Mouse (Mus musculus) heart, embryonic 12.5 days (tissue): ENCODE results near the gene Sp6. TPM values are rescaled to one million over a fixed set of nuclear protein-coding genes. Genes with fewer than 3 reads are reported as not detected.
A peak's percentile ranks its signal among the peaks of the same experiment; 100 is the strongest.

Experiments used
- ATAC-seq: fragments of 200-750 bp; cut with Nextera tagmentation; 2 replicates; pipeline ENCODE4 v1.8.0; 2017; ENCODE audit warnings: moderate TSS enrichment, moderate library complexity; ENCODE audit not compliant: insufficient number of reproducible peaks, low FRiP score
- H3K27ac ChIP-seq: fragments of 300-500 bp; sonication (generic); 2 replicates; pipeline ENCODE4 v1.5.1; 2016; ENCODE audit warnings: mild to moderate bottlenecking, moderate library complexity; ENCODE audit not compliant: poor library complexity, severe bottlenecking
- H3K27me3 ChIP-seq: fragments of 300-500 bp; sonication (generic); replicated peaks from 2 replicates; pipeline ENCODE4 v1.6.1; 2016; ENCODE audit warnings: mild to moderate bottlenecking, moderate library complexity
- H3K36me3 ChIP-seq: fragments of 300-500 bp; sonication (generic); 2 replicates; pipeline ENCODE4 v1.6.1; 2016; ENCODE audit warnings: mild to moderate bottlenecking, moderate library complexity
- H3K4me1 ChIP-seq: fragments of 300-500 bp; sonication (generic); replicated peaks from 2 replicates; pipeline ENCODE4 v1.6.1; 2016; ENCODE audit warnings: mild to moderate bottlenecking
- H3K4me2 ChIP-seq: fragments of 300-500 bp; sonication (generic); 2 replicates; pipeline ENCODE4 v1.6.1; 2016; ENCODE audit warnings: mild to moderate bottlenecking, moderate library complexity
- H3K4me3 ChIP-seq: fragments of 300-500 bp; sonication (generic); 2 replicates; pipeline ENCODE4 v1.5.1; 2016; ENCODE audit warnings: mild to moderate bottlenecking
- H3K9ac ChIP-seq: fragments of 300-500 bp; sonication (generic); 2 replicates; pipeline ENCODE4 v1.6.1; 2016; ENCODE audit warnings: mild to moderate bottlenecking, moderate library complexity
- H3K9me3 ChIP-seq: fragments of 300-500 bp; sonication (generic); replicated peaks from 2 replicates; pipeline ENCODE4 v1.6.1; 2016; ENCODE audit warnings: mild to moderate bottlenecking, moderate library complexity
- WGBS: fragments of 180-500 bp; shearing (Covaris S2); methylation state at CpG from one replicate; pipeline ENCODE4 v1.1.7; 2016; 5-methylcytosine and 5-hydroxymethylcytosine counted together
- polyA plus RNA-seq: library from polyadenylated mRNA; unstranded; fragments of >200 nt; fragmentation: Nextera tagmentation; extraction: Ambion mirVana; gene quantifications from 2 replicates; pipeline ENCODE4 v1.2.1, GENCODE M21; 2016

The Sp6 gene
- polyA plus RNA-seq, 1 experiment from 2014 or later: 0.45 TPM

DNA sequence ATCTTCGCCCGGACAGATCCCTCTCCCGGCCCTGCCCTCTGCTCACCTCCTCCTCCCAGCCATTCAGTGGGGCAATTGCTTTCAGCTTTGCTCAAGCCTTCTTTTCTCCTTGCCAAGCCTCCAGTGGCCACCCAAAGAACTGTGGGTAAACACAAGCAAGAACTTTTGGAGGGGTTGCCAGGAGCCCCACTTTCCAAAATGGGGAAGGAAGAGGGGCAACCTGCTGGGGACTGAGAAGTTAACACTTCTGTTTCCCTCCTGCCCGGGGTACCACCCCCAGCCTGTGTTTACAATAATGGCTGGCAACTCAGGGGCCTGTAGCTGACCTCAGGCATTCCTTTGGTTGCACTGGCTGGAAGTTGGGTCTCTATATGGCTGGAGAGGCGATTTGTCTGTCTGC lies 10.0 kb upstream of the Sp6 start:
- peaks cover 83% of the 10 kb centered on the region for H3K27me3 ChIP-seq
- H3K36me3 ChIP-seq: no peaks in the 10 kb centered on the region
- H3K4me1 ChIP-seq: peaks cover 6% of the 10 kb centered on the region; the same call in 1 of the 2 replicates
- H3K4me3 ChIP-seq: no peak overlapping the region
- H3K9ac ChIP-seq: no peak overlapping the region
- no peak for ATAC-seq
- H3K9me3 ChIP-seq: no peaks in the 10 kb centered on the region
- no peak overlapping the region for H3K4me2 ChIP-seq
- no peak overlapping the region for H3K27ac ChIP-seq
- 53% methylated on average over 5 of the region's 5 CpGs for WGBS

DNA sequence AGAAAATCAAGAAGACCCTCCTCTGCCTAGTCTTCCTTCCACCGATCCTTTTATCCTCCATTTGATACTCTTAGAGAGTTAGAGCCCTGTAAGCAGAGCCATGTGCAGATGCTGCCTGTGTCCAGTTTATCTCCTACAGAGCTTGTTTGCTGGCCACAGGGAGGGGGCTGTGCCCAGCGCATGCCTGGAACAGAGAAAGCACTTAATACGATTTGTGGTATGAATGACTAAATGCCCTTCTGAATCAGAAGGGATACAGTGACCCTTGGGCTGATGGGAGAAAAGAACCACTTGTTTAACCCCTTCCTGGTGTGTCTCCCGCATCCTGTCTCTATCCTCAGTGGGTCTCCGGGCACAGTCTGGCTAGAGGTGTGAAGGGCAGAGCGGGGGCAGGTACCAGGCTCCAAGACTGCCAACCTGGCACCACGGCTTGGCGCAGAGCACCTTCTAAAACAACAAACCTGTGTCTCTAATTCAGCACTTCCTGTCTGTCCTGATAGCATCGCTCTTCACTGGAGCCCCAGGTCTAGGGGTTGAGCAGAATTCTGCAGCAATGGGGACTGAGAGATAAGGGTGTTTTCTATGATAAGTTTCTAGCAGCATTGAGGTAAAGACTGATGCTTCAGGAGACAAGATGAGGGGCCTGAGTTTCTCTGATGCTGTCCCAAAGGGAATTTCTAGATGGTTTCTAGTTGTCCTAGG lies 6.0 kb upstream of the Sp6 start:
- Histone ChIP-seq H3K4me1 (peaks cover 6% of the 10 kb centered on the region; the same call in 1 of the 2 replicates), H3K36me3 (no peaks in the 10 kb centered on the region), H3K4me2 (no peak overlapping the region), H3K27me3 (peaks cover 83% of the 10 kb centered on the region), H3K27ac (no peak overlapping the region), H3K9ac (no peak overlapping the region), H3K9me3 (no peaks in the 10 kb centered on the region), H3K4me3 (no peak overlapping the region)
- 36% methylated on average over 9 of the region's 9 CpGs for WGBS
- ATAC-seq: no peak

DNA sequence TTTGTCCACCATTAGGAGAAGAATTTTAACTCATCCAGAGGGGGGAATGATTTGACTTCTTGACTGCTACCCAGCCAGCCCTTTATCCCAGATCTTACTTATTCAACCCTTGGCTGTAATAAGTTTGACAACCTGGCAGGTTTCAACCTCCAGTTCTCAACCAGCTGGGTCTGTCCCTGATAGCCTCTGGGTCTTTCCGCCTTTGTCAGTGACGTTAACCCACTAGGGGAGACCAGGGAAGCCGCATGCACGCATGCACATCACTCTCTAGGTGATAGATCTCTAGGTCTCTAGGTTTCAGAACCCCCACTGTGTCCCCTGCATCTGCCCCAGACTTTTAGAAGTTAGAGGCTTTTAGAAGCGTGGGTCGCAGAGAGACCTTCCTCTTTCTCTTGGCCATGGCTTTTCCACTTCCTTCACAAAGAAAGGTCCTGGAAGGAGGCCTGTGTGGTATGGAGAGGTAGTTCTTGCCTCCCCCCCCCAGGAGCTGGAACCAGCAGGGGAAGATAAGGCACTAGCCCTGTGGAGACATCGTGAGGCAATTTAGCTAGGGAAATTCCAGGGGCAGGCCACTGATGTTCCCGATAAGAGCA lies 3.9 kb upstream of the Sp6 start:
- Histone ChIP-seq H3K4me1 (peaks cover 8% of the 10 kb centered on the region; the same call in 1 of the 2 replicates), H3K27ac (no peak overlapping the region), H3K36me3 (no peaks in the 10 kb centered on the region), H3K4me2 (no peak overlapping the region), H3K9ac (no peak overlapping the region), H3K4me3 (no peak overlapping the region), H3K9me3 (no peaks in the 10 kb centered on the region), H3K27me3 (peaks cover 83% of the 10 kb centered on the region)
- 19% methylated on average over 8 of the region's 8 CpGs for WGBS
- ATAC-seq: no peak

DNA sequence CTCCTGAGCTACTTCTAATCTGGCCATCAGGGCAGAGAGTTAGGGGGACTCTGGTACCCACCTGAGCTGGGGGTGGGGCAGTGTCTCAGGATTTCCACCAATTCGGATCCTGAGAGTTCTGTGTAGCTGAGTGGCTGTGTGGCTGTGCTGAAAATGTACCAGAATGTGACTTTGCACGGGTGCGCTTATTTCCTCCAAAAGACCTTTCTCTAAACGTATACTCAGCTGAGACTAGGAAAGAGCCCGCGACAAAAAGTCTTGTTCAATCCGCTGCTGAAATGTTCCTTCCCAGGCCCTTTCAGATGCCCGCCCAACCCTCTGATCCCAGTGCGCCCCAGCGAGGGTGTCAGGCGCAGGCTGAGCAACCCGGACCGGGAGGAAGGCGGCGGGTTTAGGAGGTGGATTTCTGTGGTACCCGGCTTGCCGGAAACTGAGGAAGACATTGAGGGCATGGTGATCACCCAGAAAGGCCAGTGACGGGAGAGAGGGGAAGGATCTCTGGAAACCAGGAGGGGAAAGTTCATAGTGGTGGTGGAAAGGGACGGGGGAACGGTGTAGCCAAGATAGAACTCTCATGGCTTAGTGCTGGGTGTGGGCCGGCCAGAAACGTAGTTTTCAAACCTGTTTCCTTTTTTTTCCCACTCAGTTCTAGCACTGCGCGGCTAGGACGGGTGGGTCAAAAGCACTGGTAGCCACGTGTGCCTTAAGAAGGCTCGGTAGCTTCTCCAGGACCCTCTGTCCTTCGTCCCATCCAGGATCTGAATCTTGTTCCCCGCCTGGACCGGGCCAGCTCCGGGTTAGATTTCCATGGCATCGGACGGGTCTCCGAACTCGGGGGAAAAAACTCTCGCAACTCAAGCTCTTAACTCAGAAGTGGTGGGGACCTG lies 4.7 kb downstream of the Sp6 start:
- no peak overlapping the region for H3K9ac ChIP-seq
- no peaks in the 10 kb centered on the region for H3K9me3 ChIP-seq
- peak overlapping the region; percentile 65 for H3K4me2 ChIP-seq
- H3K36me3 ChIP-seq: no peaks in the 10 kb centered on the region
- peaks cover 29% of the 10 kb centered on the region for H3K4me1 ChIP-seq
- no peak overlapping the region for H3K27ac ChIP-seq
- under 1% methylated on average over 36 of the region's 36 CpGs for WGBS
- peak overlapping the region; percentile 41 for H3K4me3 ChIP-seq
- H3K27me3 ChIP-seq: peaks cover 96% of the 10 kb centered on the region
- no peak for ATAC-seq

DNA sequence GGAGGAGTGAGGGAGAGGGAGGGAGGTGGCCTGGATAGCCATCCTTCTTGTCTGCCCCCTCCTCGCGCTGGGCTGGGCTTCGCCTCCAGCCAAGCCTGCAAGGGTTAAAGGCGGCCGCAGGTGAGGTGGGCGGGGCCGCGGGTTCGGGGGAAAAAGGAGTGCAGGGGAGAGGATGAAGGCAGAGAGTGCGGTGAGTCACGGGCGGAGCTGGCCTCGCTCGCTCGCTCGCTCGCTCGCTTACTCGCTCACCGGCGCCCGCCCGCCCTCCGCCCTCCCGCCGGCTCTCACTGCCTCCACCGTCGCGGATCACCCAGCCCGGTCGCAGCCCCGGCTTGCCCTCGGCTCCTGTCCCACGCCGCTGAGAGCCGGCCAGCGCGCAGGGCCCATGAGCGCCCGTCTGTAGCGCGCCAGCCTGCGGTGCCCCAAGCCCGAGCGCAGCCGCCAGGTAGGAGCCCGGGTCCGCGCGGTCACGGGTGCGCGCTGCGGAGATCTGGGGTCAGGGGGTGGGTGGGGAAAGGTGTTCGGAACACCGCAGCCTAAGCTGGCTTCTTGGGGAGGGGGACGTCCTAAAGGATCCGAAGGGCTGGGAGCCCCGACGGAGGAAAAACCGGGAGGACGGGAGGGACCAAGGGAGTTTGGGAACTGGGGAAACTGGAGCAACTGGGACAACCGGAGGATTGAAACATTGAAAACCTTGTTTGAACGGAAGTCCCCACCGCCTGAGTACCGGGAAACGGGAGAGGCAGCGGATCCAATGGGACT lies 5.6 kb downstream of the Sp6 start:
- no peak for ATAC-seq
- peak overlapping the region; percentile 62; the same call in 1 of the 2 replicates for H3K9ac ChIP-seq
- peak overlapping the region; percentile 65 for H3K4me2 ChIP-seq
- WGBS: under 1% methylated on average over 66 of the region's 68 CpGs
- no peaks in the 10 kb centered on the region for H3K36me3 ChIP-seq
- no peak overlapping the region for H3K27ac ChIP-seq
- H3K27me3 ChIP-seq: peaks cover 96% of the 10 kb centered on the region
- no peaks in the 10 kb centered on the region for H3K9me3 ChIP-seq
- H3K4me1 ChIP-seq: peaks cover 27% of the 10 kb centered on the region
- H3K4me3 ChIP-seq: peak overlapping the region; percentile 41

DNA sequence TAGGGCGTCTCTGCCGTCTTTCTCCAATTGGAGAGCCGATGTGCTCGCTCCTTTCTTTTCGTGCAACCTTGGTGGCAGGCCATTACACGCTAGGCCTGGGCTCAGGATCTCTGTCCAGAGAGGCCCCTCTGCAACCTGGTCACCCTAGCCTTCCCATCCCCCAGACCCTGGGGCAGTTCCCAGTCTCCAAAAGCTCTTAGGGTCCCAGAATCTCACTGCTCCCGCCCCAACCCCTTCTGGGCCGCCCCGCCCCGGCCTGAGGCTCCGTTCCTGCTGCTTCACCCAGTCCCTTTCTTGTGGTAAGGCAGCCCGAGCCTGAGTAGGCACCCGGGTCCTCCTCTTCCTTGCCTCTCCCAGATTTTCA lies 6.1 kb downstream of the Sp6 start:
- H3K9me3 ChIP-seq: no peaks in the 10 kb centered on the region
- peaks cover 27% of the 10 kb centered on the region for H3K4me1 ChIP-seq
- no peak overlapping the region for H3K9ac ChIP-seq
- no peak for ATAC-seq
- H3K4me3 ChIP-seq: peak overlapping the region; percentile 41
- peak overlapping the region; percentile 65 for H3K4me2 ChIP-seq
- H3K27me3 ChIP-seq: peaks cover 96% of the 10 kb centered on the region
- 7% methylated on average over 13 of the region's 13 CpGs for WGBS
- H3K36me3 ChIP-seq: no peaks in the 10 kb centered on the region
- H3K27ac ChIP-seq: no peak overlapping the region

DNA sequence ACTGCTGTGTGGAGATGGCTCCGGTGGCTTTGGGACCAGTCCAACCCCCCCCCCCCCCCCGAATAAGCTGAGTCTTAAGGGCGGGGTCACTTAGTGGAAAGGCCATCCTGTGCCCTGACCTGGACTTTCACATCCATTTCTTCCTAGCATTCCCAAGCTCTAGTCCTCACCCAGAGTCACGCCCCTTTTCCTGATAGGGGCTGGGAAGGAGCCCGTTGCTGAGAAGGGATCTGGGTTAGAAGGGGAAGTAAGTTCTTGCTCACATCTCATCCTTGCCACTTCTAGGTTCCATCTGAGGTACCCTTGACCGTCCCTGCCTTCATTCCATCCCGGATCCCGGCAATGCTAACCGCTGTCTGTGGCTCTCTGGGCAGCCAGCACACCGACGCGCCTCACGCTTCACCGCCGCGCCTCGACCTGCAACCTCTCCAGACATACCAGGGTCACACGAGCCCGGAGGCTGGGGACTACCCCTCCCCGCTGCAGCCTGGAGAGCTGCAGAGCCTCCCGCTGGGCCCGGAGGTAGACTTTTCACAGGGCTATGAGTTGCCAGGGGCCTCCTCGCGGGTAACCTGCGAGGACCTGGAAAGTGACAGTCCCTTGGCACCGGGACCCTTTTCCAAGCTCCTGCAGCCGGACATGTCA lies 8.0 kb downstream of the Sp6 start:
- Histone ChIP-seq H3K9ac (peak overlapping the region; percentile 67), H3K27ac (no peak overlapping the region), H3K27me3 (peaks cover 89% of the 10 kb centered on the region), H3K4me2 (peak overlapping the region; percentile 87), H3K4me1 (peaks cover 38% of the 10 kb centered on the region), H3K4me3 (peak overlapping the region; percentile 53), H3K9me3 (no peaks in the 10 kb centered on the region), H3K36me3 (no peaks in the 10 kb centered on the region)
- 0% methylated on average over 26 of the region's 27 CpGs for WGBS
- no peak for ATAC-seq

DNA sequence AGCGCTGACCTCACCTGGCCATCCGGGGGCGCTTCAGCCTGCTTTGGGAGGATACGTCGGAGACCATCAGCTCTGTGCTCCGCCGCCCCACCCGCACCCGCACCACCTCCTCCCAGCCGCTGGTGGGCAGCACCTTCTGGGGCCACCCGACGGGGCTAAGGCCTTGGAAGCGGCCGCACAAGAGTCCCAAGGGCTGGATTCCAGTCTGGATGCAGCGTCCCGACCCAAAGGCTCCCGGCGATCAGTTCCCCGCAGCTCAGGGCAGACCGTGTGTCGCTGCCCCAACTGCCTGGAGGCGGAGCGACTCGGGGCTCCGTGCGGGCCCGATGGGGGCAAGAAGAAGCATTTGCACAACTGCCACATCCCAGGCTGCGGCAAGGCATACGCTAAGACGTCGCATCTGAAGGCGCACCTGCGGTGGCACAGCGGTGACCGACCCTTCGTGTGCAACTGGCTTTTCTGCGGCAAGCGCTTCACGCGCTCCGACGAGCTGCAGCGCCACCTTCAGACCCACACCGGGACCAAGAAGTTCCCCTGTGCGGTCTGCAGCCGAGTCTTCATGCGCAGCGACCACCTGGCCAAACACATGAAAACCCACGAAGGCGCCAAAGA lies 8.8 kb downstream of the Sp6 start:
- Histone ChIP-seq H3K27ac (no peak overlapping the region), H3K4me3 (peak overlapping the region; percentile 53), H3K36me3 (no peaks in the 10 kb centered on the region), H3K9ac (peak overlapping the region; percentile 67), H3K27me3 (peaks cover 82% of the 10 kb centered on the region), H3K9me3 (no peaks in the 10 kb centered on the region), H3K4me1 (peaks cover 38% of the 10 kb centered on the region), H3K4me2 (peak overlapping the region; percentile 87)
- under 1% methylated on average over 50 of the region's 50 CpGs for WGBS
- 0 out of 2 replicates have a peak, but pooled peaks have one; percentile 24 for ATAC-seq

DNA sequence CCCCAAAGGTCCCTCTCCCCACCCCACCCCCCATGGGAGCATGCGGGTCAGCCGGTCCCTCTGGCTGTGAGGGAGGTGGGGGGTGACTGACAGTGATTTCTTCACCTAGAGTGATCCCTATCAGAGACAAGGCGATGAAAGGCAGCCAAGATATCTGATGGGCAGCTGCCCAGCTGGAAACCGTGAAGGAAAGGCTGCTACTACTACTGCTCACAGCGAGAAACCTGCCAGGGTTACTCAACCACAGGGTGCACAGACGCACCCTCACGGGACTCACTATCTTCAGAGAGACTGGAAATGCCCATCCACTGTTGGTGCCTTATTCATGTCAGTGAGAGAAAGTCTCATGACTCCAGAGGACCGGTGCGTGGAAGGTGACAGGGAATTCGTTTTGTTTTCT lies 11.8 kb downstream of the Sp6 start:
- Histone ChIP-seq H3K4me3 (no peak overlapping the region), H3K27ac (no peak overlapping the region), H3K9ac (no peak overlapping the region), H3K9me3 (no peaks in the 10 kb centered on the region), H3K4me2 (0 out of 2 replicates have a peak overlapping the region, but pooled peaks have one; percentile 68), H3K36me3 (no peaks in the 10 kb centered on the region), H3K4me1 (peaks cover 26% of the 10 kb centered on the region), H3K27me3 (peaks cover 54% of the 10 kb centered on the region)
- no peak for ATAC-seq
- 17% methylated on average over 10 of the region's 10 CpGs for WGBS

DNA sequence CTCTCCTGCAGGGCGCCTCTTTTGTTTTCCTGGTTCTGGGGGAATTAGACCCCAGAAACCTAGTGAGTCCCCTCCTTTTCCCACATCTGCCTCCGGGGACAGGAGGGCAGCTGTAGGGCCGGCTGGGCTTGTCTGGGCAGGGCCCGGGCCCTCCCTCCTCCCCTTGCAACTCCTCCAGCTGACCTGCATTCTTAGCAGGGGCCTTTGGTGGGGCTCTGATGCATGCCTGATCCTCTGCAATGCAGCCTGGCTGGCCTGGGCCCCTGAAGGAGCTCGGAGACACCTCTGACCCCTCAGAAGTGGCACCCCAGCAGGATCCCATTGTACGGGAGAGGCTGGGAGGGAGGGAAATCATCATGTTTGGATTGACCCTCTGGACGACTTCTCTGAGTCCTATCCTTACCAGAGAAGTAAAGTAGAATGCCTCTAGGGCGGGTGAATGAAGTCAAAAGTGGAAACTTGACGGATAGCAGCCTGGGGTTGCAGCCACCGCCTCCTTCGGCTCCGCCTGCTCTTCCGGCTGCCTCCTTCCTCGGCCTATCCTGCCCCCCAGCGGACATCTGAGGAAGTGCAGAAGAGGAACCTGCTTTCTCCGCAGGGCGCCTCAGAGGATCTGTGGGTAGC lies 12.6 kb downstream of the Sp6 start:
- 1% methylated on average over 17 of the region's 17 CpGs for WGBS
- peak; percentile 46; the same call in 1 of the 2 replicates for ATAC-seq
- Histone ChIP-seq H3K4me1 (peaks cover 31% of the 10 kb centered on the region), H3K9me3 (no peaks in the 10 kb centered on the region), H3K36me3 (no peaks in the 10 kb centered on the region), H3K27me3 (peaks cover 45% of the 10 kb centered on the region), H3K4me3 (peak overlapping the region; percentile 37), H3K27ac (peak overlapping the region; percentile 61), H3K9ac (peak overlapping the region; percentile 73), H3K4me2 (peak overlapping the region; percentile 68)
